Mouse (Mus musculus) liver, adult 2 months (tissue): Measurements from ENCODE around the gene Gemin7.

Experiments
- CTCF ChIP-seq: fragments of 200-500 bp; IDR thresholded peaks from 2 replicates; pipeline ENCODE4 v1.5.1; 2011; ENCODE audit warnings: low read depth, low read length, control low read depth
- POLR2A ChIP-seq: fragments of 200-500 bp; IDR thresholded peaks from 2 replicates; pipeline ENCODE4 v1.6.1; 2011; ENCODE audit warnings: low read length, control low read depth; ENCODE audit not compliant: insufficient read depth; ENCODE audit errors: extremely low read depth

GRCm38 (mm10) chr7:19573776-19574140, 3.6 kb downstream of the Gemin7 start:
- TF ChIP-seq POLR2A (no peak), CTCF (no peak)
